ENCODE assay signal across 8 mouse cellular contexts in the genomic region with DNA sequence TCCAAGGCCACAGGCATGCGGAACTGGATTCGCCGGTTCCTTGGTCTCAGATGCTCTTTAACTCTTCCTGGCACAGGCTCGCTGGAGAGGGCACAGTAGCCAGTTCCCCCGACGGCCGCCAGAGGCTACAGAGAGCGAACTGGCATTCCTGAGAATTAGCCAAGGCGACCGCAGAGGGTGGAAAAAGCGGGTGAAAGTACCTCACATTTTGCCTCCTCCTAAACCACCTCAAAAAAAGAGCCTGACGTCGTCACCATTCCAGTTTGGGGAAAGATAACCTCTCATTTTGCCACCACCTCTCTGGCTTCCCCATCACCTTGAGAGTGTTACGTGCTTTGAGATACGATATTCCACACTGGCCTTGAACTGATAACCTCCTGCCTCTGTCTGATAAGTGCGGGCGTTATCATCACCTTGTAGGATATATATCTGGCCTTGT. TPM values are rescaled to one million over a fixed set of nuclear protein-coding genes. Genes with fewer than 3 reads are reported as not detected.
A peak's percentile ranks its signal among the peaks of the same experiment; 100 is the strongest.
DNase-seq lines count a peak whose midpoint lies in the region; ATAC-seq and TF ChIP-seq lines count a peak whose summit lies in the region.

No protein-coding gene starts in this region.

- peaks cover 6% of the 10 kb centered on the region for H3K27me3 ChIP-seq in embryonic facial prominence, embryonic 10.5 days (replicated peaks; ENCODE audit: low read depth, poor library complexity, severe bottlenecking)
- no peaks in the 10 kb centered on the region for H3K27me3 ChIP-seq in intestine, postnatal 0 days (replicated peaks; ENCODE audit: control insufficient read depth, insufficient read depth, low read length)

- ATAC-seq in intestine, postnatal 0 days, result peak; percentile 43

- H3K9ac ChIP-seq in intestine, postnatal 0 days (ENCODE audit: low read depth, low read length), result 0 out of 2 replicates have a peak overlapping the region, but pooled peaks have one; percentile 90

- H3K4me2 ChIP-seq in intestine, postnatal 0 days (replicated peaks; ENCODE audit: low read depth), result peak overlapping the region; percentile 84

- H3K36me3 ChIP-seq in embryonic facial prominence, embryonic 10.5 days (replicated peaks), result peaks cover 19% of the 10 kb centered on the region
- peaks cover 19% of the 10 kb centered on the region for H3K36me3 ChIP-seq in intestine, postnatal 0 days (ENCODE audit: control insufficient read depth, insufficient read depth)

- H3K4me3 ChIP-seq in embryonic facial prominence, embryonic 10.5 days, result peak overlapping the region; percentile 84
- H3K4me3 ChIP-seq in intestine, postnatal 0 days (ENCODE audit: low read depth, low read length), result peak overlapping the region; percentile 90

- intact Hi-C loops in gastrocnemius, postnatal 36 days (cut with DNase I), result no loop called here
- intact Hi-C loops in left cerebral cortex, postnatal 36 days (cut with DNase I), result no loop called here

- TF ChIP-seq CTCF in intestine, postnatal 0 days (IDR thresholded peaks at IDR 0.05; ENCODE audit: low read depth), result peak; percentile 88

- H3K9me3 ChIP-seq in embryonic facial prominence, embryonic 10.5 days, result no peaks in the 10 kb centered on the region
- H3K9me3 ChIP-seq in intestine, postnatal 0 days (ENCODE audit: control insufficient read depth), result no peaks in the 10 kb centered on the region

- WGBS in embryonic facial prominence, embryonic 10.5 days, result 6% methylated on average over 17 of the region's 17 CpGs
- 3% methylated on average over 17 of the region's 17 CpGs for WGBS in intestine, postnatal 0 days

- peak; percentile 92 for DNase-seq in adrenal gland, postnatal 14 days
- DNase-seq in embryonic facial prominence, embryonic 10.5 days (ENCODE audit: low spot score), result peak; percentile 91
- peak; percentile 60 to 61 for DNase-seq in gastrocnemius, postnatal 36 days
- DNase-seq in left cerebral cortex, postnatal 36 days (ENCODE audit: low spot score in 2 of 2), result peak; percentile 64 to 71
- peak; percentile 87 for DNase-seq in mesoderm, embryonic 11.5 days (ENCODE audit: low read depth, low spot score)
- DNase-seq in right cerebral cortex, postnatal 25 days, result peak; percentile 70
- peak; percentile 77 for DNase-seq in yolk sac, embryonic 10.5 days (ENCODE audit: low spot score)

- peaks cover 53% of the 10 kb centered on the region for H3K4me1 ChIP-seq in embryonic facial prominence, embryonic 10.5 days
- H3K4me1 ChIP-seq in intestine, postnatal 0 days (replicated peaks; ENCODE audit: control insufficient read depth, insufficient read depth, low read length), result peaks cover 7% of the 10 kb centered on the region; the same call in 1 of the 2 replicates

- peak overlapping the region; percentile 99 for H3K27ac ChIP-seq in embryonic facial prominence, embryonic 10.5 days (replicated peaks)
- H3K27ac ChIP-seq in intestine, postnatal 0 days (ENCODE audit: low read depth, low read length), result peak overlapping the region; percentile 99

RNA-seq across cellular contexts. Expression of gene Gga1, which starts 0.7 kb away (rescaled TPM):
- total RNA-seq in adrenal gland, postnatal 14 days (2021), result 51.7 and 52.0 TPM in 2 replicates
- 52.0 and 53.5 TPM in 2 replicates for polyA plus RNA-seq in embryonic facial prominence, embryonic 10.5 days (2016; fragmentation: Nextera tagmentation; extraction: Ambion mirVana)
- 10 to 100 TPM; 34.1 to 34.9 TPM for total RNA-seq in gastrocnemius, postnatal 36 days (2021)
- polyA plus RNA-seq in intestine, postnatal 0 days (2015; fragmentation: Nextera tagmentation; extraction: Ambion mirVana), result 40.1 TPM in 2 replicates
- total RNA-seq in left cerebral cortex, postnatal 36 days (2021), result 10 to 100 TPM; 57.6 to 65.0 TPM

RNA-seq across cellular contexts. Expression of gene Lgals2, which starts 20.9 kb away (rescaled TPM):
- total RNA-seq in adrenal gland, postnatal 14 days (2021), result 0.85 TPM in 1 of 2 replicates, not detected in the other
- polyA plus RNA-seq in embryonic facial prominence, embryonic 10.5 days (2016; fragmentation: Nextera tagmentation; extraction: Ambion mirVana), result not detected in 2 replicates
- not detected for total RNA-seq in gastrocnemius, postnatal 36 days (2021)
- 787 and 833 TPM in 2 replicates for polyA plus RNA-seq in intestine, postnatal 0 days (2015; fragmentation: Nextera tagmentation; extraction: Ambion mirVana)
- total RNA-seq in left cerebral cortex, postnatal 36 days (2021), result not detected

RNA-seq across cellular contexts. Expression of gene Gm49510, which starts 23.2 kb away (rescaled TPM):
- total RNA-seq in adrenal gland, postnatal 14 days (2021), result not detected in 2 replicates
- polyA plus RNA-seq in embryonic facial prominence, embryonic 10.5 days (2016; fragmentation: Nextera tagmentation; extraction: Ambion mirVana), result 0.34 and 0.74 TPM in 2 replicates
- total RNA-seq in gastrocnemius, postnatal 36 days (2021), result not detected
- 0.21 TPM in 1 of 2 replicates, not detected in the other for polyA plus RNA-seq in intestine, postnatal 0 days (2015; fragmentation: Nextera tagmentation; extraction: Ambion mirVana)
- under 1 TPM in 1 of 2 experiments, not detected in 1; 0.97 TPM for total RNA-seq in left cerebral cortex, postnatal 36 days (2021)

RNA-seq across cellular contexts. Expression of gene Sh3bp1, which starts 23.3 kb away (rescaled TPM):
- total RNA-seq in adrenal gland, postnatal 14 days (2021), result 6.6 and 15.2 TPM in 2 replicates
- polyA plus RNA-seq in embryonic facial prominence, embryonic 10.5 days (2016; fragmentation: Nextera tagmentation; extraction: Ambion mirVana), result 35.6 and 36.1 TPM in 2 replicates
- total RNA-seq in gastrocnemius, postnatal 36 days (2021), result 1 to 10 TPM; 2.0 to 2.1 TPM
- 7.2 and 7.6 TPM in 2 replicates for polyA plus RNA-seq in intestine, postnatal 0 days (2015; fragmentation: Nextera tagmentation; extraction: Ambion mirVana)
- 10 to 100 TPM; 23.7 to 31.5 TPM for total RNA-seq in left cerebral cortex, postnatal 36 days (2021)

RNA-seq across cellular contexts. Expression of gene Cdc42ep1, which starts 33.9 kb away (rescaled TPM):
- 44.5 and 45.1 TPM in 2 replicates for total RNA-seq in adrenal gland, postnatal 14 days (2021)
- polyA plus RNA-seq in embryonic facial prominence, embryonic 10.5 days (2016; fragmentation: Nextera tagmentation; extraction: Ambion mirVana), result 19.9 and 20.8 TPM in 2 replicates
- total RNA-seq in gastrocnemius, postnatal 36 days (2021), result 10 to 100 TPM in 1 of 2 experiments, 1 to 10 TPM in 1; 9.4 to 10.7 TPM
- 16.8 and 17.0 TPM in 2 replicates for polyA plus RNA-seq in intestine, postnatal 0 days (2015; fragmentation: Nextera tagmentation; extraction: Ambion mirVana)
- 10 to 100 TPM; 14.4 to 16.5 TPM for total RNA-seq in left cerebral cortex, postnatal 36 days (2021)

Comparison
In these comparisons a context has a peak if more than half of its experiments do, and no peak if none do; other contexts are left out.
1. Peak in every context shown above with its lines: DNase-seq, ATAC-seq, H3K4me3 ChIP-seq and H3K27ac ChIP-seq.